Mouse (Mus musculus): ENCODE data around the gene Aox1. TPM values are rescaled to one million over a fixed set of nuclear protein-coding genes. Genes with fewer than 3 reads are reported as not detected.
"Not testable (repeated sequence)": the region's sequence is repeated elsewhere in the genome, so short reads cannot be mapped to it uniquely, and the experiment has no call there.

Gene Aox1
- under 1 TPM in 1 of 2 experiments, not detected in 1; 0.08 TPM for polyA plus RNA-seq (2017; shearing (Covaris generic))

DNA sequence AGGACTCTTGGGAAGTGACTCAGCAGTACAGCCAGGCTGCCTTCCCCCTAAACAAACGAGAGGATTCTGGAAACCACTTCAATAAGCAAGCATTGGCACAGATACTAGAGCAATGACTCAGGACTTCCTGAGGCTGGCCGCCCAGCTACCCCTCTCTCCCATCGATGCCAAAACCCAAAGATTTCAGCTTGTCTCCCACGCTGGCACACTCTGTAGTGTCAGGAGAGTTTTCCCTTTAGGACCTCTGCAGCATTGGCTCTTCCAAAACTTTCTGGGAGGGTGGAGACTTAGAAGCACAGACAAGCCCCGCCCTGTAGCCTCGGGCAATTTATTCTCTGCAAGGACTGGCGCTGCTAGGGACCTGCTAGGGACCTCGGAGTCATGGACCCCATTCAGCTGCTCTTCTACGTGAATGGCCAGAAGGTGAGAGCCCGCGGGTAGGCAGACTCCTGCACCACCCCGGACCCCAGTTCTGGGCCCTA, at the start of gene Aox1:
Aox1 (plus strand) TSS at position 296 of the 482 bp plus-strand sequence.
- ATAC-seq = no peak

DNA sequence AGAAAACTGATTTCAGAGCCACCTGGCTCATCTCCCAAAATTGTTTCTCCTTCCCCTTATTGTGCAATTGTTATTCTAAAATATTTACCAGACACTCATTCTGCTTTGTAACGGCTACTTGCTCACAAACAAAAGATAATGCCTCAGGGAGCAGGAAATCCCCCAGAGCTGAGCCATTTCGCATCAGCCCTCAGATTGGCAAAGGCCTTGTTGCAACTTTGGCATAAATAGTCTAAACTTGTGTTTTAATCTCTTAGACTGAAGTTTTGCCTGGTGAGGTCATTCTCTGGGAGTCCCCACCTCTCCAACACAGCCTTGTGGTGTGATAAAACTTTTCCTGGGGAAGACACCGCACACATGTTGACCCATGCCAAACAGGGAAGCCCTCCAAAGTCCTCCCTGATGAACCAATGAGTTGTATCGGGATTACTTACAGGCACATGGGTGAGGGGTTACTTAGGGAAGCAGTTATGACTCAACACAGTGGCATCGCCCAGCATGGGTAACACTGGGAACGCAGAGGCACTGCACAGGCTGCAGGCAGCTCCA, 40.6 kb upstream of the Aox1 start:
- ATAC-seq = no peak

DNA sequence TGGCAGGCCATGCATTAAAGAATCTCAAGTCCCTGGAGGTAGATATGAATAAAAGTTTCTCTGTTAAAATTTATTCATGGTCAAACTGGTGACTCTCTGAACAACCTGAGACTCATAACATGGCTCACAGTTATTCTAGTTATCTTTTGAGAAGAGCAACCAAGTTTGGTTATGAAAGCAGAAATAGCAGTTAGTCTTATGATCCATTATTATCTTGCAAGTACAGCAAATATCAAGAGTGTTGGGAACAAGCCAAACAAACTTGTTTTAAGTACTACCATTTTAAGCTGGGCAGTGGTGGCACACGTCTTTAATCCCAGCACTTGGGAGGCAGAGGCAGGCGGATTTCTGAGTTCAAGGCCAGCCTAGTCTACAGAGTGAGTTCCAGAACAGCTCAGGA, 38.5 kb upstream of the Aox1 start:
- ATAC-seq = no peak

DNA sequence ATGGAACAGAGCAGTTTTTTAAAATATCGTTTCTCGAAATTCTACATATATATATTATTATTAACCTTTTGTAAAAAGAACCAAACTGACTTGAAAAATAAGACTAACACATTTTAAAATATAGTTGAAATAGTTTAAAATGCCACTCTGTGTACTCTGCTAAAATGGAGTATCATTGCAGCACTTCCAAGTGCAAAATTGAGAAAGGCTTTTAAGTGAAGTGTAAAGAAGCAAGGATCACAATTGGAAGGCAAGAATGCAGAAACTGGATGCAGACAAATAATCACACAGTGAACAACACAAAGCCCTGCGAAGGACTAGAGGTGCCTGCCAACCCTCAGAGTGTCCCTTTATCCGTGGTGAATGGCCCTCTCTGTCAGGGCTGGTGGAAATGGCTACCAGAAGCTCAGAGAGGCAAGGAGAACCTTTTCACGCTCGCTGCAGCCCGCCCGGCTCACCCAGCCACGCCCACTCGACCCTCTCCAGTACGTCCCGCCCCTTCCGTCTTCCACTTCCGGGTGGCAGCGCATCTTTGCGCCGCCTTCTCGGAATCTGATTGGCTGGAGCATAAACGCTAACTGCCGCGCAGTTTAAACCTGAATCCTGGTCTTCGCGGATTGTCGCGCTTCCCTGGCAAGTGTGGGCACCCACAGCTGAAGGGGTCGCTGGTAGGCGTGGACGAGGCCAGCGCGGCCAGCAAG, 34.1 kb upstream of the Aox1 start, which contains the start of gene Sgo2a:
Sgo2a (plus strand) TSS at position 540 of the 701 bp plus-strand sequence.
- ATAC-seq = peak; percentile 100

DNA sequence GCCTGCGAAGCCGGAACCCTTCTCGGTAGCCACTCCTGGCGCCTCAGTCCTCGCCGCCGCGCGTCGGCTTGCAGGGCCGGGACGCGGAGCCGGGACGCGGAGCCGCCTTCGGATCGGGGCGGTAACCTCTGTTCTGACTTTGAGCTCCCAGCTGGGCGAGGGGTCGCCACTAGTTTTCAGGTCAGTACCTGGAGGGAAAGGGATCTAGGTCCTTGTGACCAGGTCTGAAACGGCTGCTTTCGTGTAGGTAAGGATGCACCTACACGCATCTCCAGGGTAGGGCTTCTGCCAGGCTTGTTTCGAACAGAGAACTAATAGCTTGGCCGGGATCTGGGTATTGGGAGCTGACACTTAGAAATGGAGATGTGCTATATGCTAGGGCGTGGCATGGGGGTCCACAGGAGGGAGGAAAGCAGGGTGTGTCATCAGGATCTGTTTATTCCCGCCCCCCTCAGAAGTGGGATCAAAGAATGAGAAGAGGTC, 33.6 kb upstream of the Aox1 start:
- ATAC-seq = peak; percentile 56

DNA sequence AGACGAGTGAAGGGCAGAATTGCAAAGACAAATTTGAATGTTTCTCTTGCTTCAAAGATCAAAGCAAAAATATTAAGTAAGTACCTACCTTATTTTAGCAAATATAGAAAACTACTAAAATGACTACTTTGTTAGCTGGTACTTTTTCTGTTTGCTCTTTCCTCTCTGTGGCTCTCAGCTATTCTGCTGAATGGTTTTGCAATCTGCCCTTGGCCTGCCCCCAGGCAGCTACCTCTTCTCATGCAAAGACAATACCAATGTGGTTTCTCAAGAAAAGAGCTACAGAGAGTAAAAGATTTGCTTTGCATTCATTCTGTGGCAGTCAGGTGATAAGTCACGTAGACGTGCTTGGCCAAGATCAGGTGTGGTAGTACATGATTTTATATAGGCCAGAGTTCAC, 31.6 kb upstream of the Aox1 start:
- no peak for ATAC-seq

DNA sequence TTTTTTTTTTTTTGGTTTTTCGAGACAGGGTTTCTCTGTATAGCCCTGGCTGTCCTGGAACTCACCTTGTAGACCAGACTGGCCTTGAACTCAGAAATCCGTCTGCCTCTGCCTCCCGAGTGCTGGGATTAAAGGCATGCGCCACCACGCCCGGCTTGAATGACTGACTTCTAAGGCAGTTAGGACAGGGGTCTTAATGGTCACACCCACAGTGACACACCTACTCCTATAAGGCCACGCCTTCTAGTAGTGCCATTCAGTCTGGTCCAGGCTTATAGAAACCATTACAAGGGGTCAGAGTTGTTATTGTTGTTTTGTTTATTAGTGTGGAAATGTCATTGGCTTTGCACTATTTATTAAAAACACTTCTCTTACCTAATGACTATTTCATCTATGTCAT, 23.3 kb upstream of the Aox1 start:
- not testable (repeated sequence) for ATAC-seq

DNA sequence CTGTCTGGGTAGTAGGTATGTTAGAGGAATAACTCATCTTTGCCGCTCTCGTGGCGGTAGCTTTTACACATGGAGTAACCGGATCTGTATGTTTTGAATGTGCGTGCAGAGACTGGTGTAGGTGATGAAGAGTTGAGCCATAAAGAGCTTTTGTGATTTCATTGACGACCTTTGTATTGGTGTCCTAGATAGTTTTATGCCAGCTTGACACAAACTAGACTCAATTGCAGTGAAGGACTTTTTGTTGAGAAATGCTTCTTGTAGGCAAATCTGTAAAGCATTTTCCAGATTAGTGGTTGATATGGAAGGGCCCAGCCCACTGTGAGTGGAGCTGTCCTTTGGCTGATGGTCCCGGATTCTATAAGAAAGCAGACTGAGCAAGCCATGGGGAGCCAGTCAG, 10.9 kb upstream of the Aox1 start, which contains the start of gene Kctd18:
Kctd18 (minus strand) TSS at position 101 of the 400 bp plus-strand sequence.
- no peak for ATAC-seq

DNA sequence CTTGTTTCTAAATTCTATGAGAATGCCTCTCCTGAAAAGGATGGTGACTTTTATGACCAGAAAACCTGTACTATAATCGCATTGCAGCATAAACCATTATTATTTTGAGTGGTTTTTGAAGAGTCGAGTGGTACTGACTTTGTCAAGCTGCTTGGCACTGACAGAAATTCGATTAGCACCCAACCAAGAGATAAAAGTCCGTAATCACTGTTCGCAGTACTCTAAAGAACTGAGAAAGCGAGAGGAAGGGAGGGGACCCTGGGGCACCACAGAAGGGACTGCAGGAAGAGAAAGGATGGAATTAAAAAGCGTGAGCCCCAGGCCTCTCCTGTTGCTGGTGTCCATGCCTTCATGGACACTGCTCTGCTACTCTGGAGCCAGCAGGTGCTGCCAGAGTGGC, 2.0 kb upstream of the Aox1 start:
- ATAC-seq = no peak

DNA sequence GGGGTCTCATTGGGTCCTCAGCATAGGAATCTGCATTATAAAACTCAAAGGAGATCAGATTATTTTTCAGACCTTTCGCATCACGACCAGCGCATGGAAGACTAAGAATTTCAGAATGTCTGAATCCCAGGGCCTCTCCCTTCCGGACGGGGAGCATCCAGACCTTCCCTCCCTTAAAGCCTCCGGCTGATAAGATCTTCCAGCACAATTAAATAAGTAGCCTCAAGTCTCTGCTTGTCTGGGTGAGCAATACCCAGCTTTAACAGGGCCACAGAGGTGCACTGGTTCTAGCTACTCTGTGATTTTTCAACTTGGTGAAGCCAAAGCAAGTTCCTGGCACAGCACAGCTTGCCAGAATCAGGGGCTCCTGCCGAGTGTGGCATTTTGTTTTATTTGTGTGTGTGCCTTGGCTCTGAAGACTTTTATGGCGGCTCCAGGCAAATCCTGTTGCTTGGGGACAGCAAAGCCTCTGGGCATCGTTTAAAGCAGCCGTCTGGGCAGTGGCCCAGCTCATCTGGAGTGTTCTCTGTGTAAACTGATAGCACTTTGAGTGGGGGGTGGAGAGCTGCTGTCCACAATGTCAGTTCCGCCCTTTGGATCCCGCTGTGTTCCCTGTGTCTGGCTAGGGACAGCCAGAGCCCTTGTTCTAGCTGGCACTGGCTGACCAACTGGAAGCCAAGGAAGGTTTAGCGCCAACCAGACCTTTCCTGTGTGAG, 583 bp downstream of the Aox1 start:
- ATAC-seq = no peak

DNA sequence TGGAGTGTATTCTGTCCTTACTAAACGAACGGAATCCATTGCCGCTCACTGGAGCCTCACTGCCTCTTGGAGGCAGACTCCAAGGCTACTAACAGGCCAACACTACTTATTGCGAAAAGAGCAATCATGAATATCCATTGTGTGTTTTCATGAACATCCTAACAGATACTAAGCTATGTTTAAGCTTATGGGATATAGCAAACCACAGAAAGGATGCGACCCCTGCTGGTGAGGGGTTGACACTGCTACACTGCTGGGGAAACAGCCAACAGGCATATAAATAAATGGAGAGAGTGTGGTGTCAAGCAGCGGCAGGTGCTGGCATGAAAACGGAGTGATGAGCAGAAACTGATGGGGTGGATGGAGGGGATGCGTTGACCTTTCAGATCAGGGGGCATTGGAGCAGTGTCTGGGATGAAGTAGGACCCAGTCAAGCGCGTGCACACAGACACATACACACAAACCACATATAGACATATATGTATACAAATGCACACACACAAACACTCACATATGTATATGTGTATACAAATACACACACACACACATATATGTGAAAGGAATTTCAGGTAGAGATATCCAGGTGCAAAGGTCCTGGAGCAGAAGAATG, 1.5 kb downstream of the Aox1 start:
- ATAC-seq = peak; percentile 51

DNA sequence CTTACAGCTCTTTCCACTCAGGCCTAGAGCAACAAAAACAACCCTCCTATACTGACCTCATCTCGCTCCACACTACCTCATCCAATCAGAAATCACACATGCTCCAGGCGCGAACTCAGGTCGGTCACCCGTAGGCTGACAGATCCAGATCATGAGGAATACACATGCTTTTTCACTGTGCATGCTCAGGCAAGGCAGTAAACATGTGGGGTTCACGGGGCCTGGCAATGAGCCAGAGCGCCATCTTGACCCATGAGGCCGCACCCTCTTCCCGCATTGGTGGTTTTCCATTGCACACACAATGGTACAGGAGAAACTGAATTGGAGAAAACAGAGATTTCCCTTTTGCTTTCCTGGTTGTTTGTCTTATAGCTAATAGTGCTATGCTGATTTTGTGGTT, 7.6 kb downstream of the Aox1 start:
- not testable (repeated sequence) for ATAC-seq

DNA sequence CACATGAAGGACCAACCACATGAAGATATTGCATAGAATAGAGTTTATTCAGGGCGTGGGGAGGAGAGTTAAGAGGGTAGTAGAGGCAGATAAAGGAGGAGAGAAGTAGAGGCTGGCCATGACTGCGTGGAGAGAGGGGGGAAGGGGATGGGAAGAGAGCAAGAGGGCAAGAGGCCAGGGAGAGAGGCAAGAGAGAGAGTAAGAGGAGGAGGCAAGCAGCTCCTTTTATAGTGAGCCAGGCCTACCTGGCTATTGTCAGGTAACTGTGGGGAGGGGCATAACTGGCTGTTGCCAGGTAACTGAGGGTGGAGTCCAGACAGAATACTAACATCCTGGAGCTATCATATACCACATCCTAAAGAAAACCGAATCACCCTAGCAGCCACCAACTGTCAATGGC, 15.3 kb downstream of the Aox1 start:
- no peak for ATAC-seq

DNA sequence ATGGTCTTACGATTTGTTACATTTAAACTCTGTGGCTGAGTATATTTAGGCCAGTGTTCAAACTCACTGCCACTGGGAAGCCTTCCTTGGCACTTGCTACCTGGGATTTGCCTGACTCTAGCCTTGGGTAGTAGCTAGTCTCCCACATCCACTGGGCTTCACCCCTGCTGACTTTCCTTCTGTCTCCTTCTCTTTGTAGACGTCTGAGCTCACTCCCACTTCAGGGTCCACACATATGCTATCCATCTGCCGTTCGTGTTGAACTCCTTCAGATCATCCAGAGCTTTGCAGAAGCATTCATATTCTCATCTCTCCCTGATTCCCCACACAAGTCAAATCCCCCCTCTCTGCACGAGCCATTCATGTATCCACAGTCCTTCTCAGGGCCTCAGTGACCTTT, 15.8 kb downstream of the Aox1 start:
- ATAC-seq = no peak

DNA sequence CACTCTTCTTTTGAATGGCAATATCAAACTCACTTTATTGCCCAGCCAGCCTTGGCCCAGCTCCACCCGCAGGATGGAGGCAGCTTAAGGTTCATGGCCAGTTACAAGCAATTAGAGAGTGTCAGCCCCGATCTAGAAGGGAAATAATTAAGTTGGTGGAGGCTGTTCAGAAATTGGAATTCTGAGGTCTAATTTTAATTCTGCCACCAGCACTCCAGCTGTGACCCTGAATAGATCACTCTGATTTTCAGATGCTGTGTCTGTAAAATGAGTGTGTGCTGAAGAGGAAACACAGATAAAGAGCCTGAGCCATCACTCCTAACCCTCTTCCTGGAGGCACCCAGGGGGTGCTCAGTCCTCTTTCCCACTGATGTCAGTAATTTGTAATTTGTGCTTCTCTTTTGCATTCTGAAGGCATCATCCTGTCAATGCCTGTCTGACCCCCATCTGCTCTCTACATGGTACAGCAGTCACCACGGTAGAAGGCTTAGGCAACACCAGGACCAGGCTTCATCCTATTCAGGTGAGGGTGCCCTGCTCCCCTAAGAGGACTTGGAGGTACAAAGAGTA, 17.1 kb downstream of the Aox1 start:
- no peak for ATAC-seq

DNA sequence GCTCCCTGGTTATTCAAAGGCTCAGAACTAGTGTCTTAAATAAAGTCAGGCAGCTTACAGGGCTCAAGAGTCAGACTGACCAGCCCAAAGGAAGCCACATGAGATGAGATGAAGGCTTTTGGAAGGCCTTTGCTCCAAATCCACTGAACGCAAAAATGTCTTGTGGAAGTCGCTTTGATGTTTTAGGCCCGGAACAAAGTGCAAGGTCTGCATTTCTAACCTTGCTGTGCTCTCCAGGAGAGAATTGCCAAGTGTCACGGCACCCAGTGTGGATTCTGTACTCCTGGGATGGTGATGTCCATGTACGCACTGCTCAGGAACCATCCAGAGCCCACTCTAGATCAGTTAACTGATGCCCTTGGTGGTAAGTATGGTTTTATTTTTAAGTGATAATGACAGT, 19.4 kb downstream of the Aox1 start:
- ATAC-seq = no peak

DNA sequence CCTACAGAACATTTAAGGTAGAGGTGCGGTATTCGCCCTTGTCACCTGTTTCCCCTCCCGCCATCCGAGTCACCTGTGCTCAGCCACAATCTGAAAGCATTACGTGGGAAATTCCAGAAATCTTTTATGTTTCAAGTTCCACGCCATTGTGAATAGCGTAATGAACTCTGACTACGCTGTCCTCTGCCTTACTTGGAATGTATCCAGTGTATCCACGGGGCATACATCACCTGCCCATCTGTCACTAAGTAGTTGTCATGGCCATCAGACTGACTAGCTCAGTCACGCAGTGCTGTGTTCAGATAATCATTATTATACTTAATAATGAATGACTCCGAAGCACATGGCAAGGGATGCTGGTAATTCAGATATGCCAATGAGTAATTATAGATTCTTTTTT, 25.9 kb downstream of the Aox1 start:
- ATAC-seq = no peak

DNA sequence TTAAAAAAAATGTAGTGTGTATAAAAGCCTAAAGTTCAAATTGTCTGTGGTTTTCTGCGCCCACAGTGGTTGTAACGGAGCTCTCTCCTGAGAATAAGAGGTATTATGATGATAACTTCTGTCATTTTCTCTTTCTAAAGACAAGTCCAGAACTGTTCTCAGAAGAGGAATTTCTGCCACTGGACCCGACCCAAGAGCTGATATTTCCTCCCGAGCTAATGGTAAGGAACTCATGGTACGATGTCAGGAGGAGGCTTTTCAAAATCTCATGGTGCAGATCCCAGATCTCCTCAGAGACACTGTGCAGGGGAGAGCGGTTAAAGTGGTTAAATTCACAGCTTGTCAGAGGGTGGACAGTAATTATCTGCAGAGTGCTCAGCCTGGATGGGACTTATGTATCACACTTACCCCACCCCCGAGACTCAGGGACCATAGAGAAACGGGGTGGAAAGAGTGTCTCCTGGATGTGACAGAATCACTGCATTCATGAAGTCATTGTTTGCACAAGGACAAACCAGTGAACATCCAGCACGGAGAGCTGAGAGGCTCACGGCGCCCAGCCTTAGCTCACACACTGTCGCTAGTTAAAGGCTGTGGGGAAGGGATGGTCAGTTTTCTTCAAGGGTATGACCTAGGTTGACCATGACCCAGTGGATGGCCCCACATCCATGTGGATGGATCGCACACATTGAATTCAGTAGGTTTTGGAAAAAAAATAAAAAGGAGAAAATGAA, 26.5 kb downstream of the Aox1 start:
- ATAC-seq = no peak

DNA sequence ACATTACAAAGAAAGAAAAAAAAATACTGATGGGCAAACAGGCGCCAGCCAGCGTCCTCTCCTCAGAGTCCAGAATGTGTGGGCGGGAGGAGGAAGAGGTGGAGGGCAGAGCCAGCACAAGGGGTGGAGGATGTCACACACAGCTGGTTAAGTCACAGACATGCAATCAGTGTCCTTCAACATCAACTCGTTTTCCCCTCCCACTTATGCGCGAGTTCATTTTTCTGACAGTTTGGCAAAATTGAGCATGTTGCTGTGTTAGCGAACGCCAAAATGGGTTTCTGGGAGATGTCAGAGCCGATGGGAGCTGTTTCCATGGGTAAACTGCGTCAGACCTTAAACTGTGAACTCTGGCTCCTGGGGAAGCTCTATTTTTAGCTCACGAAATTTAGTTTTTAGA, 27.2 kb downstream of the Aox1 start:
- no peak for ATAC-seq

DNA sequence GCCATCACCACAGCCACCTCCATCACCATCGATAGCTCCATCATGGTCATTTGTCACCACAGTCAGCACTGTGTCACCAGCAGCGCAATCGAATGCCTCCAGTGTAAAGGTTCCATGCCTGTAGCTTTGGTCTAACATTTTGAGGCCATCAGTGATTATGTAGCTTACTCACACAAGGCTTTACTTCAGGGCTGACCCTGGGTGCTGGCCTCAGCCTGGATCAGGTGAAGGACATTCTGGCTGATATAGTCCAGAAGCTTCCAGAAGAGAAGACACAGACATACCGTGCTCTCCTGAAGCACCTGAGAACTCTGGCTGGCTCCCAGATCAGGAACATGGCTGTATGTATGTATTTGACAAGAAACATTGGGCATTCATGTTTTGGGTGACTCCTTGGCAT, 29.1 kb downstream of the Aox1 start:
- ATAC-seq = no peak

DNA sequence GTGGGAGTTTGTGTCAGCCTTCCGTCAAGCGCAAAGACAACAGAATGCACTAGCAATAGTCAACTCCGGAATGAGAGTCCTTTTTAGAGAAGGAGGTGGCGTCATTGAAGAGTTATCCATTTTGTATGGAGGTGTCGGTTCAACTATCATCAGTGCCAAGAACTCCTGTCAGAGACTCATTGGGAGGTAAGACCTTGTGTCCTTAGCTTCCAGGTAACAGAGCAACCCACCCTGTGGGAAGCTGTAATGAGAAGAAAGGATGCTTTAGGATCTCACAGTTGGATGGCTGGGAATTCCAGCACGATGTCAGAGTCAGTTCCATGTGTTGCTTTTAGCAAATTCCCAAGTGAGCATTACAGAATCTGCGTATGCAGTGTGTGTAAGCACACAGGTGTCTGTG, 32.4 kb downstream of the Aox1 start:
- ATAC-seq = no peak

DNA sequence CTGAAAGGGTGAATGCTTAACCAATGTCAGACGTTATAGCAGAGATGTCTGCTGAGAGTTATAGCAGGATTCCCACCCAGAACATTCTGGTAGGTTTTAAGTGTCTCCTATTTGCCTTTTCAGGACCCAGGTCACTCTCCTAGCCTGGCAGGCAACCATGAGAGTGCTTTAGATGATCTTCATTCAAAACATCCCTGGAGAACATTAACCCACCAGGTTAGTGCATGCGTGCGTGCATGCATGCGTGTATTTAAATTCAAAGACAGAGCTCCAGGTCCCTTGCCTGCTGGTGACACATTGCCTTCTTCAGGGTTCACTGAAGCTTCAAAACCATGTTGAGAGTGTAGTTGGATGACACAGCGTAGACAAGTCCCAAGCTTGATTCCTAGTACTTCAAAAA, 35.4 kb downstream of the Aox1 start:
- no peak for ATAC-seq
